Mouse (Mus musculus) megakaryocyte, embryonic 14.5 days (primary cell): Measurements from ENCODE around the gene Polr1a.

Experiments
- FLI1 ChIP-seq: IDR thresholded peaks from 2 replicates; pipeline ENCODE4 v1.6.1; 2012; ENCODE audit warnings: low read length, inconsistent platforms, mixed read lengths
- GATA1 ChIP-seq: IDR thresholded peaks from 3 replicates; pipeline ENCODE4 v1.6.1; 2012; ENCODE audit warnings: mixed read lengths, low read length, inconsistent platforms, borderline replicate concordance

DNA sequence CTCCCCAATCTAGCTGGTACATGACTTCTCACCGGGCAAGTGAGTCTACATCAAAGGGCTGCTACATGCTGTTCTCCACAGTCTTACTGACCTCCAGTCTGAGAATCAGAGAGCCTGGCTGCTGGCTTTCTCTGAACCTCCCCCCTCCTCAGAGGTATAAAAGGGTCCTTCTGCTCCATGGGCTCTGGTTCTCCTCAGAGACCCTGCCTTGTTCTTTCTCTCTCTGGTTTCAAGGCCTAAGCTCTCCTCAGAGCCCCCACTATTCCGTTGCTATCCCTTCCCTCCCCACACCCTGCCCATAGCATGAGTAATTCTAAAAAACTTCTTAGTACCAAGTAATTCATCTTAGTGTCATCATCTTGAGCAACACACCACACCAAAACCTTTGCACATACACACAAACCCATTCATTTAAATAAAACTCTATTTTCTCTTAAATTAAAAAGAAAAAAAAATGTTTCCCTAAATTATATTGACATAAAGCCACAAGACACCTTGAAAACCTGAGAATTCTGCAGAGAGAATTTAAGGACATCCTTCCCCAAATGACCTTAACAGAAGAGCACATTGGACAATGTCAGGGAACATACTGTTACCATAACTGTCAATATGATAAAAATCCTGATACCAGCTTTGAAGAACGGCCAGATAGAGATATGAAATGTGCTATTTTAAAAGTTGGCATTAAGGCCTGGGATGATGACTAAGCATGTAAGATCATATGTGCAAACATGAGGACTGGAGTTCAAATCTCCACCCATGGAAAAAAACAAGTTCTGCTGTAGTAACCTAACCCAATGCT, 98.8 kb downstream of the Polr1a start:
- TF ChIP-seq GATA1 (no peak), FLI1 (no peak)
